ENCODE assay signal across 25 mouse cellular contexts in genomic region chr10:4683106-4683505, GRCm38 (mm10).
A peak's percentile ranks its signal among the peaks of the same experiment; 100 is the strongest.
DNase-seq lines count a peak whose midpoint lies in the region; ATAC-seq lines count a peak whose summit lies in the region.
"Had no signal": no experiment of that assay in that cellular context is flagged by ENCODE, and none has a peak within 500 bp of the region (broad histone marks: within the 10 kb centered on the region; RNA-seq: fewer than 3 reads in every experiment).

No protein-coding gene starts in this region.

- H3K9ac ChIP-seq in forebrain, embryonic 13.5 days: no peak overlapping the region
- H3K9ac ChIP-seq: embryonic facial prominence, embryonic 13.5 days; forebrain, embryonic 15.5 days; heart, embryonic 13.5 days; hindbrain, embryonic 14.5 days; limb, embryonic 15.5 days; liver, embryonic 15.5 days; lung, embryonic 15.5 days; midbrain, embryonic 13.5 days had no signal

- H3K9me3 ChIP-seq in forebrain, embryonic 13.5 days (replicated peaks): no peaks in the 10 kb centered on the region
- H3K9me3 ChIP-seq: embryonic facial prominence, embryonic 13.5 days; forebrain, embryonic 15.5 days; heart, embryonic 13.5 days; limb, embryonic 15.5 days; liver, embryonic 15.5 days; lung, embryonic 15.5 days; megakaryocyte, embryonic 14.5 days; midbrain, embryonic 13.5 days had no signal

- no peaks in the 10 kb centered on the region for H3K27me3 ChIP-seq in forebrain, embryonic 13.5 days
- H3K27me3 ChIP-seq: embryonic facial prominence, embryonic 13.5 days; forebrain, embryonic 15.5 days; heart, embryonic 13.5 days; limb, embryonic 15.5 days; liver, embryonic 15.5 days; lung, embryonic 15.5 days; midbrain, embryonic 13.5 days had no signal

- peak; percentile 9 to 21 for DNase-seq in cerebellum, postnatal 14 days
- DNase-seq in cerebellum, postnatal 36 days: no peak
- DNase-seq in ovary, postnatal 36 days (ENCODE audit: low spot score): peak; percentile 16
- no peak for DNase-seq in ovary, postnatal 14 days (ENCODE audit: low spot score)
- peak; percentile 13 for DNase-seq in adrenal gland, postnatal 25 days
- peak; percentile 59 for DNase-seq in skeletal muscle tissue, adult 2 months (ENCODE audit: low read depth, low spot score)
- no peak for DNase-seq in right cerebral cortex, adult 18-20 months
- DNase-seq: embryo, embryonic 11 days; heart, adult 11 months; heart, postnatal 14 days; kidney, postnatal 14 days; lung, postnatal 36 days had no signal

- H3K4me3 ChIP-seq in forebrain, embryonic 13.5 days: no peak overlapping the region
- H3K4me3 ChIP-seq: embryonic facial prominence, embryonic 13.5 days; erythroblast, embryonic 14.5 days; forebrain, embryonic 15.5 days; heart, embryonic 13.5 days; limb, embryonic 15.5 days; liver, embryonic 15.5 days; lung, embryonic 15.5 days; megakaryocyte, embryonic 14.5 days; midbrain, embryonic 13.5 days had no signal

- no peaks in the 10 kb centered on the region for H3K36me3 ChIP-seq in forebrain, embryonic 13.5 days (ENCODE audit: poor library complexity, severe bottlenecking)
- H3K36me3 ChIP-seq: embryonic facial prominence, embryonic 13.5 days; forebrain, embryonic 15.5 days; heart, embryonic 13.5 days; limb, embryonic 15.5 days; liver, embryonic 15.5 days; lung, embryonic 15.5 days; midbrain, embryonic 13.5 days had no signal

- no peak overlapping the region for H3K4me2 ChIP-seq in forebrain, embryonic 13.5 days
- H3K4me2 ChIP-seq: embryonic facial prominence, embryonic 13.5 days; forebrain, embryonic 15.5 days; heart, embryonic 13.5 days; hindbrain, embryonic 14.5 days; limb, embryonic 15.5 days; liver, embryonic 15.5 days; lung, embryonic 15.5 days; midbrain, embryonic 13.5 days had no signal

- 85% methylated on average over 5 of the region's 5 CpGs for WGBS in forebrain, embryonic 13.5 days

- ATAC-seq in forebrain, embryonic 13.5 days: no peak
- ATAC-seq: forebrain, embryonic 15.5 days; inflammation-experienced regulatory T-cells, adult 6 months; midbrain, embryonic 13.5 days had no signal

- H3K27ac ChIP-seq in forebrain, embryonic 13.5 days: no peak overlapping the region
- H3K27ac ChIP-seq: embryonic facial prominence, embryonic 13.5 days; forebrain, embryonic 15.5 days; heart, embryonic 13.5 days; hindbrain, embryonic 14.5 days; limb, embryonic 15.5 days; liver, embryonic 15.5 days; lung, embryonic 15.5 days; midbrain, embryonic 13.5 days; stomach, postnatal 0 days had no signal

- no peaks in the 10 kb centered on the region for H3K4me1 ChIP-seq in forebrain, embryonic 13.5 days
- H3K4me1 ChIP-seq: embryonic facial prominence, embryonic 13.5 days; forebrain, embryonic 15.5 days; heart, embryonic 13.5 days; limb, embryonic 15.5 days; liver, embryonic 15.5 days; lung, embryonic 15.5 days; megakaryocyte, embryonic 14.5 days; midbrain, embryonic 13.5 days had no signal

Comparison
In these comparisons a context has a peak if more than half of its experiments do, and no peak if none do; other contexts are left out.
1. DNase-seq: peak in cerebellum, postnatal 14 days (2 of 2), ovary, postnatal 36 days (single experiment), adrenal gland, postnatal 25 days (single experiment) and skeletal muscle tissue, adult 2 months (single experiment); none in cerebellum, postnatal 36 days (0 of 2), ovary, postnatal 14 days (single experiment) and right cerebral cortex, adult 18-20 months (single experiment).